Mouse (Mus musculus) heart, embryonic 15.5 days (tissue): Measurements from ENCODE around the gene Pde4b. TPM values are rescaled to one million over a fixed set of nuclear protein-coding genes. Genes with fewer than 3 reads are reported as not detected.

Experiments used
- ATAC-seq: fragments of 200-750 bp; cut with Nextera tagmentation; replicated peaks from 2 replicates; pipeline ENCODE4 v1.8.0; 2017; ENCODE audit warnings: low read depth, moderate TSS enrichment; ENCODE audit not compliant: insufficient number of reproducible peaks, insufficient read depth, low FRiP score
- H3K27ac ChIP-seq: fragments of 300-500 bp; sonication (generic); 2 replicates; pipeline ENCODE4 v1.5.1; 2015; ENCODE audit warnings: mild to moderate bottlenecking, inconsistent platforms
- H3K27me3 ChIP-seq: fragments of 300-500 bp; sonication (generic); 2 replicates; pipeline ENCODE4 v1.6.1; 2015; ENCODE audit warnings: inconsistent platforms
- H3K36me3 ChIP-seq: fragments of 300-500 bp; sonication (generic); 2 replicates; pipeline ENCODE4 v1.6.1; 2015; ENCODE audit warnings: mild to moderate bottlenecking, inconsistent platforms
- H3K4me1 ChIP-seq: fragments of 300-500 bp; sonication (generic); replicated peaks from 2 replicates; pipeline ENCODE4 v1.6.1; 2015; ENCODE audit warnings: inconsistent platforms
- H3K4me2 ChIP-seq: fragments of 300-500 bp; sonication (generic); 2 replicates; pipeline ENCODE4 v1.6.1; 2015; ENCODE audit warnings: inconsistent platforms, mild to moderate bottlenecking, moderate library complexity
- H3K4me3 ChIP-seq: fragments of 300-500 bp; sonication (generic); 2 replicates; pipeline ENCODE4 v1.5.1; 2015; ENCODE audit warnings: mild to moderate bottlenecking, inconsistent platforms
- H3K9ac ChIP-seq: fragments of 300-500 bp; sonication (generic); 2 replicates; pipeline ENCODE4 v1.6.1; 2015; ENCODE audit warnings: mild to moderate bottlenecking, inconsistent platforms
- H3K9me3 ChIP-seq: fragments of 300-500 bp; sonication (generic); replicated peaks from 2 replicates; pipeline ENCODE4 v1.6.1; 2016; ENCODE audit warnings: inconsistent platforms
- WGBS: fragments of 180-500 bp; shearing (Covaris S2); methylation state at CpG from one replicate; pipeline ENCODE4 v1.1.7; 2015; ENCODE audit warnings: mixed read lengths; 5-methylcytosine and 5-hydroxymethylcytosine counted together
- polyA plus RNA-seq: library from polyadenylated mRNA; unstranded; fragments of >200 nt; fragmentation: Nextera tagmentation; extraction: Ambion mirVana; gene quantifications from 2 replicates; pipeline ENCODE4 v1.2.1, GENCODE M21; 2015

Gene Pde4b
- polyA plus RNA-seq, 1 experiment from 2014 or later: 24.6 TPM

- no peaks in the 10 kb centered on the region for H3K4me1 ChIP-seq
- H3K9me3 ChIP-seq: no peaks in the 10 kb centered on the region
- no peaks in the 10 kb centered on the region for H3K27me3 ChIP-seq
- 62% methylated on average over 2 of the region's 2 CpGs for WGBS
- no peak for ATAC-seq
- H3K9ac ChIP-seq: no peak overlapping the region
- no peaks in the 10 kb centered on the region for H3K36me3 ChIP-seq
- no peak overlapping the region for H3K27ac ChIP-seq
- H3K4me2 ChIP-seq: no peak overlapping the region
- no peak overlapping the region for H3K4me3 ChIP-seq
These were observed 17.2 kb downstream of the Pde4b start for GRCm38 (mm10) chr4:102104534-102105014.

GRCm38 (mm10) chr4:102106771-102107170 is 19.4 kb downstream of the Pde4b start:
- no peak for ATAC-seq
- Histone ChIP-seq H3K9me3 (no peaks in the 10 kb centered on the region), H3K9ac (no peak overlapping the region), H3K4me2 (no peak overlapping the region), H3K27me3 (no peaks in the 10 kb centered on the region), H3K4me3 (no peak overlapping the region), H3K27ac (no peak overlapping the region), H3K4me1 (no peaks in the 10 kb centered on the region), H3K36me3 (no peaks in the 10 kb centered on the region)
- 83% methylated on average over 6 of the region's 6 CpGs for WGBS

- Histone ChIP-seq H3K4me3 (no peak overlapping the region), H3K9me3 (no peaks in the 10 kb centered on the region), H3K27me3 (no peaks in the 10 kb centered on the region), H3K4me1 (no peaks in the 10 kb centered on the region), H3K36me3 (no peaks in the 10 kb centered on the region), H3K9ac (no peak overlapping the region), H3K4me2 (no peak overlapping the region), H3K27ac (no peak overlapping the region)
- no peak for ATAC-seq
- WGBS: 87% methylated on average over 3 of the region's 3 CpGs
These were observed 32.1 kb downstream of the Pde4b start for GRCm38 (mm10) chr4:102119454-102119853.

- no peak overlapping the region for H3K4me3 ChIP-seq
- H3K4me2 ChIP-seq: no peak overlapping the region
- no peaks in the 10 kb centered on the region for H3K27me3 ChIP-seq
- H3K27ac ChIP-seq: no peak overlapping the region
- H3K36me3 ChIP-seq: no peaks in the 10 kb centered on the region
- WGBS: 70% methylated on average over 3 of the region's 3 CpGs
- H3K9ac ChIP-seq: no peak overlapping the region
- no peak for ATAC-seq
- no peaks in the 10 kb centered on the region for H3K9me3 ChIP-seq
- H3K4me1 ChIP-seq: no peaks in the 10 kb centered on the region
These were observed 49.1 kb downstream of the Pde4b start for GRCm38 (mm10) chr4:102136366-102136849.

GRCm38 (mm10) chr4:102138346-102138745 is 51.0 kb downstream of the Pde4b start:
- H3K4me3 ChIP-seq: no peak overlapping the region
- no peak for ATAC-seq
- no peak overlapping the region for H3K27ac ChIP-seq
- no peak overlapping the region for H3K4me2 ChIP-seq
- no peaks in the 10 kb centered on the region for H3K36me3 ChIP-seq
- no peak overlapping the region for H3K9ac ChIP-seq
- no peaks in the 10 kb centered on the region for H3K9me3 ChIP-seq
- H3K27me3 ChIP-seq: no peaks in the 10 kb centered on the region
- H3K4me1 ChIP-seq: no peaks in the 10 kb centered on the region
- WGBS: 71% methylated on average over 4 of the region's 4 CpGs

- Histone ChIP-seq H3K4me1 (no peaks in the 10 kb centered on the region), H3K27me3 (no peaks in the 10 kb centered on the region), H3K4me3 (no peak overlapping the region), H3K4me2 (no peak overlapping the region), H3K36me3 (no peaks in the 10 kb centered on the region), H3K9ac (no peak overlapping the region), H3K27ac (no peak overlapping the region), H3K9me3 (no peaks in the 10 kb centered on the region)
- ATAC-seq: no peak
- WGBS: 92% methylated on average over 3 of the region's 3 CpGs
These were observed 53.9 kb downstream of the Pde4b start for GRCm38 (mm10) chr4:102141241-102141640.

GRCm38 (mm10) chr4:102148766-102149165 is 61.4 kb downstream of the Pde4b start:
- Histone ChIP-seq H3K4me3 (no peak overlapping the region), H3K36me3 (no peaks in the 10 kb centered on the region), H3K9ac (no peak overlapping the region), H3K4me2 (no peak overlapping the region), H3K9me3 (no peaks in the 10 kb centered on the region), H3K27ac (no peak overlapping the region), H3K4me1 (no peaks in the 10 kb centered on the region), H3K27me3 (no peaks in the 10 kb centered on the region)
- no peak for ATAC-seq
- 81% methylated on average over 4 of the region's 4 CpGs for WGBS

- no peak for ATAC-seq
- Histone ChIP-seq H3K9ac (no peak overlapping the region), H3K4me2 (no peak overlapping the region), H3K9me3 (no peaks in the 10 kb centered on the region), H3K36me3 (no peaks in the 10 kb centered on the region), H3K4me1 (no peaks in the 10 kb centered on the region), H3K27ac (no peak overlapping the region), H3K4me3 (no peak overlapping the region), H3K27me3 (no peaks in the 10 kb centered on the region)
These were observed 71.8 kb downstream of the Pde4b start for GRCm38 (mm10) chr4:102159178-102159577.

GRCm38 (mm10) chr4:102171636-102172035 is 84.3 kb downstream of the Pde4b start:
- H3K27me3 ChIP-seq: no peaks in the 10 kb centered on the region
- no peak overlapping the region for H3K9ac ChIP-seq
- WGBS: 35% methylated on average over 3 of the region's 3 CpGs
- H3K4me3 ChIP-seq: no peak overlapping the region
- peaks cover 3% of the 10 kb centered on the region for H3K4me1 ChIP-seq
- H3K4me2 ChIP-seq: no peak overlapping the region
- no peak for ATAC-seq
- H3K9me3 ChIP-seq: no peaks in the 10 kb centered on the region
- H3K36me3 ChIP-seq: no peaks in the 10 kb centered on the region
- no peak overlapping the region for H3K27ac ChIP-seq

GRCm38 (mm10) chr4:102172711-102173213 is 85.4 kb downstream of the Pde4b start:
- Histone ChIP-seq H3K4me1 (peaks cover 11% of the 10 kb centered on the region), H3K4me2 (no peak overlapping the region), H3K27ac (no peak overlapping the region), H3K9me3 (no peaks in the 10 kb centered on the region), H3K36me3 (no peaks in the 10 kb centered on the region), H3K4me3 (no peak overlapping the region), H3K27me3 (no peaks in the 10 kb centered on the region), H3K9ac (no peak overlapping the region)
- WGBS: 63% methylated on average over 7 of the region's 7 CpGs
- ATAC-seq: no peak

- Histone ChIP-seq H3K4me2 (no peak overlapping the region), H3K36me3 (no peaks in the 10 kb centered on the region), H3K4me1 (peaks cover 11% of the 10 kb centered on the region), H3K4me3 (no peak overlapping the region), H3K9ac (no peak overlapping the region), H3K27ac (no peak overlapping the region), H3K9me3 (no peaks in the 10 kb centered on the region), H3K27me3 (no peaks in the 10 kb centered on the region)
- ATAC-seq: no peak
- WGBS: 28% methylated on average over 2 of the region's 2 CpGs
These were observed 88.6 kb downstream of the Pde4b start for GRCm38 (mm10) chr4:102175985-102176384.

GRCm38 (mm10) chr4:102177258-102177657 is 89.9 kb downstream of the Pde4b start:
- H3K9me3 ChIP-seq: no peaks in the 10 kb centered on the region

More at GRCm38 (mm10) chr4:102177258-102177657, 89.9 kb downstream of the Pde4b start:
- H3K9ac ChIP-seq: no peak overlapping the region
- no peak overlapping the region for H3K4me3 ChIP-seq
- H3K27me3 ChIP-seq: no peaks in the 10 kb centered on the region
- H3K4me1 ChIP-seq: peaks cover 11% of the 10 kb centered on the region
- ATAC-seq: no peak; the same call in 1 of the 2 replicates
- no peak overlapping the region for H3K4me2 ChIP-seq
- WGBS: 36% methylated on average over 5 of the region's 5 CpGs
- H3K36me3 ChIP-seq: no peaks in the 10 kb centered on the region
- H3K27ac ChIP-seq: no peak overlapping the region
